Mouse (Mus musculus): ENCODE data around the gene Gm3002. TPM values are rescaled to one million over a fixed set of nuclear protein-coding genes. Genes with fewer than 3 reads are reported as not detected.
"Not testable (repeated sequence)": the region's sequence is repeated elsewhere in the genome, so short reads cannot be mapped to it uniquely, and the experiment has no call there.

The Gm3002 gene
- polyA plus RNA-seq (2016; fragmentation: Nextera tagmentation; extraction: Ambion mirVana) = 0.28 and 0.52 TPM in 2 replicates

DNA sequence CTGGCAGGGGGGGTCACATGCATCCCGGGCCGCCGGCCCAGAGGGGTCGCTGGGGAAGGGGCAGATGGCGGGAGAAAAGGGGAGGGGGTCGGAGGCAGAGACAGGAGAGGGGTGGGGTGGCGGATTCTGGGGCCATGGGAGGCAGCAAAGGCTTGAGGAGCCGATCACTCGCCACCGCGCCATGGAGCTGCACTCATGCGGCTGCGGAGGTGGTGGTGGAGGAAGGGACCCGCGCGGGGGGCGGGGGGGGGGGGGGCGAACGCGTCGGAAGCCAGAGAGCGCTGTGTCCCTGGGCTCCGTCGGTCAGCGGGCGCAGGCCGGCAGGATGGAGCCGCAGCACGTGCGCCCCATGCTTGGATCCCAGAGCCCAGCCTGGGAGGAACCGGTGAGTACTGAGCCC, at the start of gene Gm3002:
TSS of gene Gm3002 (plus strand) at position 301 of the 400 bp plus-strand sequence.
- not testable (repeated sequence) for H3K4me1 ChIP-seq

GRCm38 (mm10) chr14:3845945-3846344, 36.1 kb downstream of the Gm3002 start, which contains the start of gene Gm3033:
TSS of gene Gm3033 (plus strand) at chr14:3846245.
- not testable (repeated sequence) for H3K9ac ChIP-seq; ATAC-seq (ENCODE audit: insufficient number of reproducible peaks, insufficient read depth, low FRiP score, low TSS enrichment)

More for the DNA sequence above, at the start of gene Gm3002:
- not testable (repeated sequence) for H3K4me2 ChIP-seq (replicated peaks); H3K9me3 ChIP-seq; H3K27ac ChIP-seq; H3K36me3 ChIP-seq; H3K4me3 ChIP-seq; ATAC-seq (ENCODE audit: insufficient number of reproducible peaks, insufficient read depth, low FRiP score, low TSS enrichment); H3K27me3 ChIP-seq; H3K9ac ChIP-seq
- WGBS = no CpG with 5 or more reads among the region's 31 CpGs

GRCm38 (mm10) chr14:3883872-3884271, 74.0 kb downstream of the Gm3002 start, which contains the start of gene Gm2916:
TSS of gene Gm2916 (plus strand) at chr14:3884172.
- not testable (repeated sequence) for H3K27ac ChIP-seq; H3K27me3 ChIP-seq; H3K4me2 ChIP-seq (replicated peaks); H3K9me3 ChIP-seq; H3K4me1 ChIP-seq; H3K36me3 ChIP-seq; H3K4me3 ChIP-seq; ATAC-seq (ENCODE audit: insufficient number of reproducible peaks, insufficient read depth, low FRiP score, low TSS enrichment); H3K9ac ChIP-seq
- WGBS = no CpG with 5 or more reads among the region's 1 CpGs

More at GRCm38 (mm10) chr14:3845945-3846344, 36.1 kb downstream of the Gm3002 start, which contains the start of gene Gm3033:
- not testable (repeated sequence) for H3K4me3 ChIP-seq; H3K4me1 ChIP-seq; H3K27ac ChIP-seq; H3K36me3 ChIP-seq; H3K27me3 ChIP-seq; H3K9me3 ChIP-seq; H3K4me2 ChIP-seq (replicated peaks)
- no CpG with 5 or more reads among the region's 2 CpGs for WGBS

- WGBS = 75% methylated on average over 1 of the region's 2 CpGs
- not testable (repeated sequence) for H3K4me3 ChIP-seq; H3K27me3 ChIP-seq; H3K27ac ChIP-seq; H3K4me1 ChIP-seq; ATAC-seq (ENCODE audit: insufficient number of reproducible peaks, insufficient read depth, low FRiP score, low TSS enrichment); H3K9ac ChIP-seq; H3K36me3 ChIP-seq; H3K9me3 ChIP-seq; H3K4me2 ChIP-seq (replicated peaks)
Observed at GRCm38 (mm10) chr14:3931456-3931855, 121.6 kb downstream of the Gm3002 start, which contains the start of gene Gm3029. TSS of gene Gm3029 (plus strand) at chr14:3931756.

GRCm38 (mm10) chr14:3963247-3963646, 153.4 kb downstream of the Gm3002 start, which contains the start of gene Gm3095:
TSS of gene Gm3095 (plus strand) at chr14:3963547.
- not testable (repeated sequence) for H3K27ac ChIP-seq; H3K27me3 ChIP-seq; H3K36me3 ChIP-seq; H3K9ac ChIP-seq; H3K9me3 ChIP-seq; ATAC-seq (ENCODE audit: insufficient number of reproducible peaks, insufficient read depth, low FRiP score, low TSS enrichment); H3K4me3 ChIP-seq; H3K4me1 ChIP-seq; H3K4me2 ChIP-seq (replicated peaks)
- WGBS = no CpG with 5 or more reads among the region's 2 CpGs

DNA sequence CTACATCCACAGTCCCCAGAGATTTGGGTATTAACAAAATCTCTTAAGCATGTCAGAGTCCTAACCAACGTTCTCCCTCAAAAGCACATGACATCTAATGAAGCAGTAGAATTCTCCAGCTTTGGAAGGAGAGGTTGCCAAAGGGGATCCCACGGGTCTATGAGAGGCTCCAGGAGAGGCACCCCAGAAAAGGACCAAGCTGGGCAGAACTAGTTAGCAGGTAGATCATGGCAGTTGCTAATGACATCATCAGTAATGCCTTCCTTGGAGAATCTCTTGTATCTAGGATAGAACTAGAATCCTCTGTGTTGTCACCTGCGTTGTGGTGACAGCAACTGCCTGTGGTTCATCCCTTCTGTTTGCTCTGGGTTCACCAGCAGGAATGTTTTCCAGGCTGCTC, 188.2 kb downstream of the Gm3002 start, which contains the start of gene Gm3099:
TSS of gene Gm3099 (plus strand) at position 301 of the 400 bp plus-strand sequence.
- H3K4me1 ChIP-seq; ATAC-seq (ENCODE audit: insufficient number of reproducible peaks, insufficient read depth, low FRiP score, low TSS enrichment); H3K4me3 ChIP-seq; H3K27me3 ChIP-seq; H3K9me3 ChIP-seq; H3K4me2 ChIP-seq (replicated peaks); H3K36me3 ChIP-seq; H3K27ac ChIP-seq; H3K9ac ChIP-seq: not testable (repeated sequence)
- 75% methylated on average over 1 of the region's 3 CpGs for WGBS

Other genes starting within 250 kb of the Gm3002 start
- gene Gm3012, start 175.6 kb upstream of the Gm3002 start, polyA plus RNA-seq (2016; fragmentation: Nextera tagmentation; extraction: Ambion mirVana) = not detected in 2 replicates
- gene Gm3020, start 158.0 kb upstream of the Gm3002 start, polyA plus RNA-seq (2016; fragmentation: Nextera tagmentation; extraction: Ambion mirVana) = 2.0 and 2.3 TPM in 2 replicates
- not detected in 2 replicates for gene Gm3043, start 121.3 kb upstream of the Gm3002 start, polyA plus RNA-seq (2016; fragmentation: Nextera tagmentation; extraction: Ambion mirVana)
- not detected in 2 replicates for gene Gm3033, start 36.2 kb downstream of the Gm3002 start, polyA plus RNA-seq (2016; fragmentation: Nextera tagmentation; extraction: Ambion mirVana)
- gene Gm2916, start 74.1 kb downstream of the Gm3002 start, polyA plus RNA-seq (2016; fragmentation: Nextera tagmentation; extraction: Ambion mirVana) = 0.13 and 0.15 TPM in 2 replicates
- not detected in 2 replicates for gene Gm3029, start 121.7 kb downstream of the Gm3002 start, polyA plus RNA-seq (2016; fragmentation: Nextera tagmentation; extraction: Ambion mirVana)
- gene Gm3095, start 153.5 kb downstream of the Gm3002 start, polyA plus RNA-seq (2016; fragmentation: Nextera tagmentation; extraction: Ambion mirVana) = not detected in 2 replicates
- gene Gm3099, start 188.3 kb downstream of the Gm3002 start, polyA plus RNA-seq (2016; fragmentation: Nextera tagmentation; extraction: Ambion mirVana) = not detected in 2 replicates
- gene Gm5796, start 213.9 kb downstream of the Gm3002 start, polyA plus RNA-seq (2016; fragmentation: Nextera tagmentation; extraction: Ambion mirVana) = 0.50 and 0.81 TPM in 2 replicates

All from embryonic facial prominence, embryonic 12.5 days (tissue).